Mouse (Mus musculus): ENCODE data around the gene 1700017B05Rik.
A peak's percentile ranks its signal among the peaks of the same experiment; 100 is the strongest.
"Not testable (repeated sequence)": the region's sequence is repeated elsewhere in the genome, so short reads cannot be mapped to it uniquely, and the experiment has no call there.

Gene 1700017B05Rik

GRCm38 (mm10) chr9:57261913-57262794 lies at the start of gene 1700017B05Rik:
Gene 1700017B05Rik, minus strand, starts transcription at chr9:57262612.
- DNase-seq (ENCODE audit: low read depth, low spot score) = peak; percentile 68

DNA sequence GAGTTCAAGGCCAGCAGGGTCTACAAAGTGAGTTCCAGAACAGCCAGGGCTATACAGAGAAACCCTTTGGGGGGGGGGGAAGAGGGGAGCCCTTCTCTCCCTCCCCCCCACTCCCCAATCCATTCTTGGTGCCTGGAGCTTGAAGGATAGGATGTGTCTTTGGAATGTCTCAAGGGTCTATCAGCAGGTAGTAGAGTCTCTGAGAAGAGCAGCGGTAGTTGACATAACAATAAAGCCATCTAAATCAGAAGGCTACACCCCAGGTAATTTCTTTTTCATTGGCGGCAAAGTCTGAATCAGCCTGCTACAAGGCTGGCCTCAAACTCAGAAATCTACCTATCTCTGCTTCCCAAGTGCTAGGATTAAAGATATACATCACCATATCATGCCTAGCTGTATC lies 48.5 kb upstream of the 1700017B05Rik start:
- DNase-seq (ENCODE audit: low read depth, low spot score) = no peak

- no peak for DNase-seq (ENCODE audit: low read depth, low spot score)
Measured at GRCm38 (mm10) chr9:57309353-57309752, 46.9 kb upstream of the 1700017B05Rik start.

- DNase-seq (ENCODE audit: low read depth, low spot score) = no peak
Measured at GRCm38 (mm10) chr9:57307456-57307855, 45.0 kb upstream of the 1700017B05Rik start.

- not testable (repeated sequence) for DNase-seq (ENCODE audit: low read depth, low spot score)
Measured at GRCm38 (mm10) chr9:57304716-57305115, 42.3 kb upstream of the 1700017B05Rik start.

GRCm38 (mm10) chr9:57304251-57304650 lies 41.8 kb upstream of the 1700017B05Rik start:
- DNase-seq (ENCODE audit: low read depth, low spot score) = no peak

- no peak for DNase-seq (ENCODE audit: low read depth, low spot score)
Measured at GRCm38 (mm10) chr9:57303356-57303755, 40.9 kb upstream of the 1700017B05Rik start.

DNA sequence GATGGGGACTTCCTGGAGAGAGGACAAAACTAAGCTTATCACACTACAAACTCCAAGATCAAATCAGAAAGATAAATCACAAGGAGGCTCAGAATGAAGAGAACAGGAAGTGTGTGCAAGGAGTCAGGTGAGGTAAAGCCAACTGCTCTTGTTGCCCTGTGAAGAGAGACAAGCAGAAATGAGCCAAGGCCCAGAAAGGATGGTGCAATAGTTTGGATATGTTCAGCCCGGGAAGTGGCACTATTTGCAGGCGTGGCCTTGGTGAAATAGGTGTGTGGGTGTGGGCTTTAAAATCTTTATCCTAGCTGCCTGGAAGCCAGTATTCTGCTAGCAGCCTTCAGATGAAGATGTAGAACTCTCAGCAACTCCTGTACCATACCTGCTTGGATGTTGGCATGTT lies 38.4 kb upstream of the 1700017B05Rik start:
- DNase-seq (ENCODE audit: low read depth, low spot score) = no peak

DNA sequence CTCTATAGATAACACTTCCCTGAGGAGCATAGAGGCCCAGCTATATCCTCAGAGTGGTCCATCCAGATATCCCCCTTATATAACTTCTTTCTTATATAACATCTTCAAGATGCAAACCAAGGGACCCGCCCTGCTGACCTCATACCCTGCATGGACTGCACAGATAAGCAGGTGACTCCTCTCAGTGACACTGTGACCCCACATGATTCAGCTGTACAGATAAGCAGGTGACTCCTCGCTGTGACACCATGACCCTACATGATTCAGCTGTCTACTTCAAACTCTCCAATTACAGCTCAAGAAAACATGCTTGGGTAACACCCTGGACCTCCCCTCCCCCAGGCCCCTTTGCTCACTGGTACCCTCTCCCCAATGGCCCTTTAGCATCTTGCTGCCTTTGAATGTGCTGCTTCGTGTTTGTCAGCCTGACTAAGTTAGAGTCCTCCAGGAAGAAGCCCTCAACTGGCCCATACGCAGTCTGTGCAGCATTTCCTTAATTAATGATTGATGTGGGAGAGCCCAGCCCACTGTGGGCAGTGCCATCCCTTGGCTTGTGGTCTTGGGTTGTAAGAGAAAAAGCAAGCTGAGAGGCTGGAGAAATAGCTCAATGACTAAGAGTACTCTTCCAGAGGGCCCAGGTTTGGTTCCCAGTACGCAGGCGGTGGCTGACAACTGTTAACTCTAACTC lies 37.5 kb upstream of the 1700017B05Rik start:
- DNase-seq (ENCODE audit: low read depth, low spot score) = no peak

DNA sequence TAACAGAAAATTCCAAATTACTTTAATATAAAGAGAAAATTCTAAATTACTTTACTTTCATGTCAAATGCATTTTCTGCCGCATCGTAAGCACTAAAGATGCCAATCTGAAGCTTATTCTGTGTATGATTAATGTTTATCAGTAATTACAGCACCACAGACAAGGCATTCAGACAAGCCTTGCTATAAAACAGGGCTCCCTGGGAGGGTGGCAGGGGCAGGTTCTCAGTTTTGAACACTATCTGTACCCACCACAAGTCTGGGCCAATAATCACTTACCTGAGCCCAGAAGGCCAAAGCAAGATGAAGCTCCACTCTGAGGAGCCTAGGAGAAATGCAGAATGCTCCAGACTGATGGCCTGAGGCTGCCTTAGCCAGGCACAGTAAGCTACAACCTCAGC lies 35.5 kb upstream of the 1700017B05Rik start:
- no peak for DNase-seq (ENCODE audit: low read depth, low spot score)

GRCm38 (mm10) chr9:57296277-57296676 lies 33.9 kb upstream of the 1700017B05Rik start:
- no peak for DNase-seq (ENCODE audit: low read depth, low spot score)

- DNase-seq (ENCODE audit: low read depth, low spot score) = no peak
Measured at GRCm38 (mm10) chr9:57295666-57296065, 33.3 kb upstream of the 1700017B05Rik start.

DNA sequence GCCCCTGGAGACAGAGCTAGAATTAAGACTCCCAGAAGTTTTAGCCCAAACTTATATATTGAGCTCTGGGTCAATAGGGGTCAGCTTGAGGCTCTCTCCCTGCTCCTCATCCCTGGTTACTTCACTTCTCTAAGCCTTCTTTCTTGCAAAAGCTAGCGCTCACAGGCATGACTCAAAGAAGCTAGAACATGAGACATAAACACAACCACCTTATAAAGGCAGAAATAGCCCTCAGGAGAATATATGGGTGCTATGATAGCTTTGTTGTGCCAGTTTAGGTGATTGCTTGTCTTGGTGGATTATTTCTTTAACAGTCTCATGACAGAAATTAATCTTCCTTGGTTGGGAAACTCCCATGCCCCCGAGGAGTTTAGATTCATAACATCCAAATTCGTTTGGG lies 32.5 kb upstream of the 1700017B05Rik start:
- no peak for DNase-seq (ENCODE audit: low read depth, low spot score)

GRCm38 (mm10) chr9:57287183-57287582 lies 24.8 kb upstream of the 1700017B05Rik start:
- DNase-seq (ENCODE audit: low read depth, low spot score) = no peak

- no peak for DNase-seq (ENCODE audit: low read depth, low spot score)
Measured at GRCm38 (mm10) chr9:57283311-57283710, 20.9 kb upstream of the 1700017B05Rik start.

GRCm38 (mm10) chr9:57282686-57283085 lies 20.3 kb upstream of the 1700017B05Rik start:
- DNase-seq (ENCODE audit: low read depth, low spot score) = no peak

GRCm38 (mm10) chr9:57281549-57281948 lies 19.1 kb upstream of the 1700017B05Rik start:
- DNase-seq (ENCODE audit: low read depth, low spot score) = no peak

- DNase-seq (ENCODE audit: low read depth, low spot score) = no peak
Measured at GRCm38 (mm10) chr9:57279441-57279840, 17.0 kb upstream of the 1700017B05Rik start.

DNA sequence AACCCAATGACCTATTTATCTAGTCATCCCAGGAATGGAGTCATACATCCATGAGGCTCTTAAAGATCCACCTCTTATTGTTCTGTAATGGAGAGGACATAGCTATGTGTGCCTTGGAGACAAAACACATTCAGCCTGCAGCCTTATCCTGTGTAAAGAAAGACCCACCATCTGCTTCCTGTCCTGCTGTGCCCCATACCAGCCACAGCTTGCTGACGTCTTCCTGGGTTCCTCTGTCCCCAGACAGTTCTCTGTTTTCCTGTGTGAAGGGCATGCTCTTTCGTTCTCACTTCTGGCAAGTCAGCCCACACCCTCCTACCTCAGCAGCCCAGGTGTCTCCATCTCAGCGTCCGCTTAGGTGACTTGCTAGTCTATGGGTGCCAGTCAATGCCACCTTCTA lies 15.9 kb upstream of the 1700017B05Rik start:
- DNase-seq (ENCODE audit: low read depth, low spot score) = no peak

- no peak for DNase-seq (ENCODE audit: low read depth, low spot score)
Measured at GRCm38 (mm10) chr9:57276311-57276710, 13.9 kb upstream of the 1700017B05Rik start.

GRCm38 (mm10) chr9:57273805-57274494 lies 11.5 kb upstream of the 1700017B05Rik start:
- no peak for DNase-seq (ENCODE audit: low read depth, low spot score)

Data from mesoderm, embryonic 11.5 days (tissue).